Mouse (Mus musculus) stomach, postnatal 0 days (tissue): ENCODE data around the gene Apba1.

ENCODE experiments used
- CTCF ChIP-seq: IDR thresholded peaks from 2 replicates; pipeline ENCODE4 v1.5.1; 2016; ENCODE audit warnings: antibody characterized with exemption, low read depth, mild to moderate bottlenecking, moderate library complexity
- EP300 ChIP-seq: optimal IDR thresholded peaks from 2 replicates; pipeline ENCODE3; 2016; ENCODE audit warnings: antibody characterized with exemption

DNA sequence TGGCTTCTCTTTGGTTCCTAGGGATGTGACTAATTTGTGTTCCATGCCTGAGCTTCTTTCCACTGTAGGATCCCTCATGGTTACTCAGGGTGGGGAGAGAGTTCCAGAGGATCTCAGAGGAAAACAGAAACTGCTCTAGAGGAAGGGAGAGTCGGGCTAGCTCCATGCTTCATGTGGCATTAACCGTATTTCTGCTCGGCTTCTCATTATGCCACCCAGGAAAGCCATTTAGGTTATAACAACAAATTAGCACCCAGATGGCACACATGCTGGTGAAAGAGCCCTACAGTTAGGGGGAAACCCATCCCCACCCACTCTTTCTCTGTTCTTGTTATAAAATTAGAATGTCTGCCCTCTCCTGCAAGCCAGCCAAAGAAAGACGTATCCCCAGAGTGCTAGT is 36.5 kb downstream of the Apba1 start:
- TF ChIP-seq EP300 (no peak), CTCF (no peak)
